Comparison of ENCODE assay signal across 13 mouse cellular contexts in the genomic region with DNA sequence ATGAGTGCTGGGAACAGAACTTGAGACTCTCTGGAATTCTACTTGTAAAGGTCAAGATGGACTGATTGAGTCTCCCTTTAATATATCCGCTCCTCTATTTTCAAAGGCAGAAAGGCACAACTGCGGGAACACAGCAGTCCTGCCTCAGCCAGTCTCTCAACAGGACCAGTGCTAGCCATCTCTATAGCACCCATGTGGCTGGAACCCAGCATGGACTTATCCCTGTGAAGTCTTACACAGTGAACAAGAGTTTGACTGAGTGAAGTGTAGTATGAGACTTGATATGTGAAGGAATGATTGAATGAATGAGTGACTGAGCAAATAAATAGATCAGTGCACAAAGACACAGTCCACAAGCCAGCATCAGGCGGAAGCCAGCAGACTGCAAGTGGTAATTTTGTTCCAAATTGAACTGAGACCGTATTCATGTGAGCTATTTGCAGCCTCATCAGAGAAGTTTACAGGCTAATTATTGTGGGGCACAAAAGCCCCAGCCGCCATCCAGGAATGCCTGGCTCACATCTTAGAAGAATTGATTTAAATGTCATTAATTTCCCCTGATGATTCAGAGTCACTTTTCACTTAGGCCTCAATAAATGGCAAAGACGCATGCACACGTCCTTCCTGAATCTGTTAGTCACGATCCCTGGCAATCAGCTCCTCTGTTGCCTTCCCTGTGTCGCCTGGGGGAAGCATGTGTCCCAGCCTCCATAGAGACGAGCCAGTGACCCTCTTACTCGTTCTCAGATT.
A peak's percentile ranks its signal among the peaks of the same experiment; 100 is the strongest.
DNase-seq lines count a peak whose midpoint lies in the region; ATAC-seq and TF ChIP-seq lines count a peak whose summit lies in the region.
"Had no signal": no experiment of that assay in that cellular context is flagged by ENCODE, and none has a peak within 500 bp of the region (broad histone marks: within the 10 kb centered on the region; RNA-seq: fewer than 3 reads in every experiment).

No protein-coding gene starts in this region.

- no peak overlapping the region for H3K27ac ChIP-seq in intestine, embryonic 14.5 days (ENCODE audit: low read depth)
- no peak overlapping the region for H3K27ac ChIP-seq in intestine, postnatal 0 days (ENCODE audit: low read depth, low read length)
- no peak overlapping the region for H3K27ac ChIP-seq in forebrain, embryonic 14.5 days (ENCODE audit: low read depth, low read length)
- no peak overlapping the region for H3K27ac ChIP-seq in limb, embryonic 10.5 days
- H3K27ac ChIP-seq in kidney, embryonic 15.5 days: no peak overlapping the region
- H3K27ac ChIP-seq: embryonic facial prominence, embryonic 12.5 days; liver, embryonic 15.5 days had no signal

- no peak overlapping the region for H3K9ac ChIP-seq in intestine, embryonic 14.5 days (ENCODE audit: low read length)
- no peak overlapping the region for H3K9ac ChIP-seq in intestine, postnatal 0 days (ENCODE audit: low read depth, low read length)
- H3K9ac ChIP-seq in forebrain, embryonic 14.5 days (ENCODE audit: low read length): no peak overlapping the region
- H3K9ac ChIP-seq in kidney, embryonic 15.5 days: no peak overlapping the region
- H3K9ac ChIP-seq: embryonic facial prominence, embryonic 12.5 days; liver, embryonic 15.5 days had no signal

- H3K27me3 ChIP-seq in intestine, embryonic 14.5 days (replicated peaks; ENCODE audit: control insufficient read depth, insufficient read depth, low read length): no peaks in the 10 kb centered on the region
- no peaks in the 10 kb centered on the region for H3K27me3 ChIP-seq in intestine, postnatal 0 days (replicated peaks; ENCODE audit: control insufficient read depth, insufficient read depth, low read length)
- H3K27me3 ChIP-seq in forebrain, embryonic 14.5 days (replicated peaks; ENCODE audit: control insufficient read depth, insufficient read depth, low read length): no peaks in the 10 kb centered on the region
- H3K27me3 ChIP-seq in limb, embryonic 10.5 days (ENCODE audit: low read depth, poor library complexity, severe bottlenecking): no peaks in the 10 kb centered on the region
- H3K27me3 ChIP-seq in kidney, embryonic 15.5 days: no peaks in the 10 kb centered on the region
- H3K27me3 ChIP-seq: embryonic facial prominence, embryonic 12.5 days; liver, embryonic 15.5 days had no signal

- no peaks in the 10 kb centered on the region for H3K36me3 ChIP-seq in intestine, embryonic 14.5 days (ENCODE audit: control insufficient read depth, insufficient read depth, low read length)
- H3K36me3 ChIP-seq in intestine, postnatal 0 days (ENCODE audit: control insufficient read depth, insufficient read depth): no peaks in the 10 kb centered on the region
- H3K36me3 ChIP-seq in forebrain, embryonic 14.5 days (ENCODE audit: control insufficient read depth, insufficient read depth, low read length): no peaks in the 10 kb centered on the region
- H3K36me3 ChIP-seq in limb, embryonic 10.5 days: no peaks in the 10 kb centered on the region
- H3K36me3 ChIP-seq in kidney, embryonic 15.5 days: no peaks in the 10 kb centered on the region
- H3K36me3 ChIP-seq: embryonic facial prominence, embryonic 12.5 days; liver, embryonic 15.5 days had no signal

- DNase-seq in intestine, embryonic 14.5 days (ENCODE audit: low spot score): peak; percentile 47
- DNase-seq in brain, adult 2 months (ENCODE audit: low read depth, low spot score): peak; percentile 57
- DNase-seq in forebrain, embryonic 14.5 days (ENCODE audit: low spot score): peak; percentile 82
- DNase-seq in limb, embryonic 10.5 days (ENCODE audit: low spot score): peak; percentile 26
- no peak for DNase-seq in cerebellum, postnatal 36 days
- DNase-seq: cerebellum, adult 9-10 months; gastrocnemius, postnatal 36 days; kidney, adult 2 months had no signal

- no peak for ATAC-seq in intestine, embryonic 14.5 days (replicated peaks; ENCODE audit: low FRiP score, low TSS enrichment, low read depth)
- no peak for ATAC-seq in intestine, postnatal 0 days
- peak; percentile 82 for ATAC-seq in forebrain, embryonic 14.5 days
- no peak for ATAC-seq in activated CD4-positive, CD25-positive, alpha-beta regulatory T cell, adult 4 months
- ATAC-seq in kidney, embryonic 15.5 days (replicated peaks; ENCODE audit: low FRiP score): no peak

- no peak overlapping the region for H3K4me2 ChIP-seq in intestine, embryonic 14.5 days (ENCODE audit: low read length)
- H3K4me2 ChIP-seq in intestine, postnatal 0 days (replicated peaks; ENCODE audit: low read depth): no peak overlapping the region
- no peak overlapping the region for H3K4me2 ChIP-seq in forebrain, embryonic 14.5 days (ENCODE audit: low read length)
- no peak overlapping the region for H3K4me2 ChIP-seq in kidney, embryonic 15.5 days
- H3K4me2 ChIP-seq: embryonic facial prominence, embryonic 12.5 days; liver, embryonic 15.5 days had no signal

- peaks cover 6% of the 10 kb centered on the region; the same call in 1 of the 2 replicates for H3K4me1 ChIP-seq in intestine, embryonic 14.5 days (replicated peaks; ENCODE audit: control insufficient read depth, insufficient read depth, low read length)
- H3K4me1 ChIP-seq in intestine, postnatal 0 days (replicated peaks; ENCODE audit: control insufficient read depth, insufficient read depth, low read length): no peaks in the 10 kb centered on the region
- peaks cover 13% of the 10 kb centered on the region for H3K4me1 ChIP-seq in forebrain, embryonic 14.5 days (ENCODE audit: control insufficient read depth, insufficient read depth, low read length)
- peaks cover 20% of the 10 kb centered on the region; the same call in 1 of the 2 replicates for H3K4me1 ChIP-seq in limb, embryonic 10.5 days
- peaks cover 20% of the 10 kb centered on the region; the same call in 1 of the 2 replicates for H3K4me1 ChIP-seq in kidney, embryonic 15.5 days

- TF ChIP-seq CTCF in intestine, postnatal 0 days (IDR thresholded peaks at IDR 0.05; ENCODE audit: low read depth): no peak

- H3K4me3 ChIP-seq in intestine, embryonic 14.5 days (ENCODE audit: low read depth, low read length): no peak overlapping the region
- no peak overlapping the region for H3K4me3 ChIP-seq in intestine, postnatal 0 days (ENCODE audit: low read depth, low read length)
- no peak overlapping the region for H3K4me3 ChIP-seq in forebrain, embryonic 14.5 days (ENCODE audit: low read depth, low read length)
- no peak overlapping the region for H3K4me3 ChIP-seq in limb, embryonic 10.5 days
- no peak overlapping the region for H3K4me3 ChIP-seq in kidney, embryonic 15.5 days (replicated peaks)
- H3K4me3 ChIP-seq: embryonic facial prominence, embryonic 12.5 days; liver, embryonic 15.5 days had no signal

- 72% methylated on average over 11 of the region's 11 CpGs for WGBS in intestine, embryonic 14.5 days
- WGBS in intestine, postnatal 0 days: 83% methylated on average over 11 of the region's 11 CpGs
- 20% methylated on average over 11 of the region's 11 CpGs for WGBS in forebrain, embryonic 14.5 days
- WGBS in limb, embryonic 10.5 days: 67% methylated on average over 11 of the region's 11 CpGs
- WGBS in kidney, embryonic 15.5 days: 79% methylated on average over 11 of the region's 11 CpGs

- H3K9me3 ChIP-seq in intestine, embryonic 14.5 days (ENCODE audit: control insufficient read depth, low read length): 0 out of 2 replicates have a peak, but pooled peaks cover 2% of the 10 kb centered on the region
- no peaks in the 10 kb centered on the region for H3K9me3 ChIP-seq in intestine, postnatal 0 days (ENCODE audit: control insufficient read depth)
- no peaks in the 10 kb centered on the region for H3K9me3 ChIP-seq in forebrain, embryonic 14.5 days (replicated peaks; ENCODE audit: control insufficient read depth, low read length)
- no peaks in the 10 kb centered on the region for H3K9me3 ChIP-seq in limb, embryonic 10.5 days (replicated peaks)
- no peaks in the 10 kb centered on the region for H3K9me3 ChIP-seq in kidney, embryonic 15.5 days (replicated peaks)
- H3K9me3 ChIP-seq: embryonic facial prominence, embryonic 12.5 days; liver, embryonic 15.5 days had no signal

Comparison
In these comparisons a context has a peak if more than half of its experiments do, and no peak if none do; other contexts are left out.
1. DNase-seq: peak in intestine, embryonic 14.5 days (single experiment), brain, adult 2 months (single experiment), forebrain, embryonic 14.5 days (single experiment) and limb, embryonic 10.5 days (single experiment); none in cerebellum, postnatal 36 days (0 of 2).